Mouse (Mus musculus) bone marrow, adult 2 months (tissue): ENCODE data around the gene Fzr1.
A peak's percentile ranks its signal among the peaks of the same experiment; 100 is the strongest.

Source experiments
- CTCF ChIP-seq: fragments of 200-500 bp; IDR thresholded peaks from 2 replicates; pipeline ENCODE4 v1.5.1; 2011; ENCODE audit warnings: low read length, control low read depth; ENCODE audit not compliant: control insufficient read depth, insufficient read depth
- POLR2A ChIP-seq: fragments of 200-500 bp; IDR thresholded peaks from 2 replicates; pipeline ENCODE4 v1.6.1; 2011; ENCODE audit warnings: low read depth, mild to moderate bottlenecking, control low read depth, low read length, borderline replicate concordance; ENCODE audit not compliant: control insufficient read depth

GRCm38 (mm10) chr10:81416581-81417226 is 38.4 kb upstream of the Fzr1 start:
- TF ChIP-seq POLR2A (no peak), CTCF (peak; percentile 40; the same call in 1 of the 2 replicates)
